Mouse (Mus musculus) lung, postnatal 0 days (tissue): ENCODE results near the gene Tenm3. TPM values are rescaled to one million over a fixed set of nuclear protein-coding genes. Genes with fewer than 3 reads are reported as not detected.

ENCODE experiments used
- ATAC-seq: fragments of 200-750 bp; cut with Nextera tagmentation; 2 replicates; pipeline ENCODE4 v1.8.0; 2017; ENCODE audit warnings: moderate library complexity
- DNase-seq: peaks from one replicate; pipeline ENCODE4 v3.0.0-alpha.2; 2016; ENCODE audit warnings: low spot score
- H3K27ac ChIP-seq: fragments of 300-500 bp; sonication (generic); 2 replicates; pipeline ENCODE4 v1.5.1; 2014; ENCODE audit warnings: antibody characterized with exemption, mild to moderate bottlenecking, low read length, mixed read lengths
- H3K27me3 ChIP-seq: fragments of 300-500 bp; sonication (generic); replicated peaks from 2 replicates; pipeline ENCODE4 v1.6.1; 2014; ENCODE audit warnings: low read length, mixed read lengths; ENCODE audit not compliant: insufficient read depth
- H3K36me3 ChIP-seq: fragments of 300-500 bp; sonication (generic); 2 replicates; pipeline ENCODE4 v1.6.1; 2014; ENCODE audit warnings: low read length, mixed read lengths; ENCODE audit not compliant: insufficient read depth
- H3K4me1 ChIP-seq: fragments of 300-500 bp; sonication (generic); 2 replicates; pipeline ENCODE4 v1.6.1; 2014; ENCODE audit warnings: antibody characterized with exemption, low read depth, low read length, mixed read lengths; ENCODE audit not compliant: insufficient read depth
- H3K4me2 ChIP-seq: fragments of 300-500 bp; sonication (generic); replicated peaks from 2 replicates; pipeline ENCODE4 v1.6.1; 2014; ENCODE audit warnings: low read depth, mild to moderate bottlenecking, low read length, moderate library complexity, mixed read lengths
- H3K4me3 ChIP-seq: fragments of 300-500 bp; sonication (generic); 2 replicates; pipeline ENCODE4 v1.5.1; 2014; ENCODE audit warnings: low read depth, low read length
- H3K9ac ChIP-seq: fragments of 300-500 bp; sonication (generic); replicated peaks from 2 replicates; pipeline ENCODE4 v1.6.1; 2014; ENCODE audit warnings: low read depth, mild to moderate bottlenecking
- H3K9me3 ChIP-seq: fragments of 300-500 bp; sonication (generic); 2 replicates; pipeline ENCODE4 v1.6.1; 2016; ENCODE audit warnings: low read length, mixed read lengths
- CTCF ChIP-seq: IDR thresholded peaks from 2 replicates; pipeline ENCODE4 v1.5.1; 2016; ENCODE audit warnings: antibody characterized with exemption, mild to moderate bottlenecking
- EP300 ChIP-seq: IDR thresholded peaks from 2 replicates; pipeline ENCODE4 v1.6.1; 2016; ENCODE audit warnings: antibody characterized with exemption, mild to moderate bottlenecking, control low read depth
- WGBS: fragments of 180-500 bp; shearing (Covaris S2); extraction: QIAGEN DNeasy Blood & Tissue Kit; methylation state at CpG from one replicate; pipeline ENCODE4 v1.1.7; 2014; 5-methylcytosine and 5-hydroxymethylcytosine counted together
- polyA plus RNA-seq: library from polyadenylated mRNA; unstranded; fragments of >200 nt; fragmentation: Nextera tagmentation; extraction: Ambion mirVana; gene quantifications from 2 replicates; pipeline ENCODE4 v1.2.1, GENCODE M21; 2015

The Tenm3 gene
- polyA plus RNA-seq, 1 experiment from 2014 or later = 0.78 TPM

- H3K9me3 ChIP-seq = no peaks in the 10 kb centered on the region
- no peak overlapping the region for H3K4me2 ChIP-seq
- no peaks in the 10 kb centered on the region for H3K27me3 ChIP-seq
- no peak overlapping the region for H3K4me3 ChIP-seq
- DNase-seq = no peak
- H3K27ac ChIP-seq = no peak overlapping the region
- H3K4me1 ChIP-seq = no peaks in the 10 kb centered on the region
- no peaks in the 10 kb centered on the region for H3K36me3 ChIP-seq
- no peak for TF ChIP-seq CTCF
- no peak for TF ChIP-seq EP300
- H3K9ac ChIP-seq = no peak overlapping the region
- 66% methylated on average over 9 of the region's 9 CpGs for WGBS
- ATAC-seq = no peak
These were observed 640.1 kb downstream of the Tenm3 start for GRCm38 (mm10) chr8:48203611-48204010.

DNA sequence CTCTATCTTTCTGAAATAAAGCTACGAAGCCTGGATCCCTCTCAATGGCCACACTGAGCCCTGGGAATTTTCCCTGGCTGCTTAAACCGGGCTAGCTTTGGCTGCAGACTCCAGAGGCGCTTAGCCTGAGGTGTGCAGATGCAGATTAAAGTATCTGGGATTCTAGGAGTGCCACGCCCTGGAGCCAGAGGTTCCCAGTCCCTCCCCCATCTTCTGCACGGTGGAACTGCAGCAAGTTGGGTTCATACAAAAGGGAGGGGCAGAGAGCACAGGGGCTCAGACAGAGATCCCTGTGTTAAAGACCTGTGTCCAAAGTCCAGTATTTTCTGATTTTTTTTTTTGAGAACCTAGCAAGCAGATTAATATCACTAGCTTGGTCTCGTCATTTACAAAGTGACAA lies 640.6 kb downstream of the Tenm3 start:
- no peak overlapping the region for H3K27ac ChIP-seq
- no peaks in the 10 kb centered on the region for H3K27me3 ChIP-seq
- WGBS = 63% methylated on average over 6 of the region's 6 CpGs
- no peaks in the 10 kb centered on the region for H3K9me3 ChIP-seq
- ATAC-seq (no peak), DNase-seq (no peak)
- no peak for TF ChIP-seq EP300
- TF ChIP-seq CTCF = no peak
- H3K4me3 ChIP-seq = no peak overlapping the region
- H3K36me3 ChIP-seq = no peaks in the 10 kb centered on the region
- no peak overlapping the region for H3K9ac ChIP-seq
- H3K4me2 ChIP-seq = no peak overlapping the region
- no peaks in the 10 kb centered on the region for H3K4me1 ChIP-seq

GRCm38 (mm10) chr8:48202632-48203031 lies 641.1 kb downstream of the Tenm3 start:
- DNase-seq (no peak), ATAC-seq (no peak)
- no peak overlapping the region for H3K4me3 ChIP-seq
- no peaks in the 10 kb centered on the region for H3K36me3 ChIP-seq
- H3K4me1 ChIP-seq = no peaks in the 10 kb centered on the region
- H3K27ac ChIP-seq = no peak overlapping the region
- TF ChIP-seq CTCF = no peak
- TF ChIP-seq EP300 = no peak
- H3K9me3 ChIP-seq = no peaks in the 10 kb centered on the region
- WGBS = 54% methylated on average over 3 of the region's 3 CpGs
- H3K27me3 ChIP-seq = no peaks in the 10 kb centered on the region
- H3K4me2 ChIP-seq = no peak overlapping the region
- H3K9ac ChIP-seq = no peak overlapping the region

- Histone ChIP-seq H3K9me3 (no peaks in the 10 kb centered on the region), H3K27me3 (no peaks in the 10 kb centered on the region), H3K4me1 (no peaks in the 10 kb centered on the region), H3K27ac (no peak overlapping the region), H3K4me2 (no peak overlapping the region), H3K4me3 (no peak overlapping the region), H3K36me3 (no peaks in the 10 kb centered on the region), H3K9ac (no peak overlapping the region)
- 89% methylated on average over 9 of the region's 9 CpGs for WGBS
- ATAC-seq (no peak), DNase-seq (no peak)
- TF ChIP-seq EP300 (no peak), CTCF (no peak)
These were observed 644.6 kb downstream of the Tenm3 start for GRCm38 (mm10) chr8:48199171-48199570.

DNA sequence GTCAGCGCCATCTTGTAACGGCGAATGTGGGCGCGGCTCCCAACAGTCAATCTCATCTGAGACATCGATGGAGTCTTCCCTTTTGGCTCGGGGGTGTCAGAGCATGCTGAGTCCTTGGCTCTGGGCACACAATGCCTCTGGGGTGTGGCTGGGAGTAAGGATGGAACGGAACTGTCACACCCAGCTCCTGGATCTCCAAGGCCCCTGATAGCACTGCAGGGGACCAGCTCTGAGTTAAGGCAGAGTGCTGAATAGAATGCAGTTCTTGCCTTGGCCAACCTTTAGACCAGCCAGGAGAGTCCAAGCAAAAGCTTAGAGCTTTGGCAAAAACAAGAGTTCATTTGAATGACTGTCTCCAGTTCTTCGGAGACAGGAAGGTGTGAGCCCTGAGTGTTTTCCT lies 647.8 kb downstream of the Tenm3 start:
- no peak for TF ChIP-seq CTCF
- TF ChIP-seq EP300 = no peak
- H3K4me3 ChIP-seq = no peak overlapping the region
- H3K27me3 ChIP-seq = no peaks in the 10 kb centered on the region
- H3K9me3 ChIP-seq = no peaks in the 10 kb centered on the region
- 96% methylated on average over 9 of the region's 9 CpGs for WGBS
- ATAC-seq (no peak), DNase-seq (no peak)
- no peaks in the 10 kb centered on the region for H3K36me3 ChIP-seq
- no peak overlapping the region for H3K9ac ChIP-seq
- no peak overlapping the region for H3K4me2 ChIP-seq
- no peaks in the 10 kb centered on the region for H3K4me1 ChIP-seq
- H3K27ac ChIP-seq = no peak overlapping the region

DNA sequence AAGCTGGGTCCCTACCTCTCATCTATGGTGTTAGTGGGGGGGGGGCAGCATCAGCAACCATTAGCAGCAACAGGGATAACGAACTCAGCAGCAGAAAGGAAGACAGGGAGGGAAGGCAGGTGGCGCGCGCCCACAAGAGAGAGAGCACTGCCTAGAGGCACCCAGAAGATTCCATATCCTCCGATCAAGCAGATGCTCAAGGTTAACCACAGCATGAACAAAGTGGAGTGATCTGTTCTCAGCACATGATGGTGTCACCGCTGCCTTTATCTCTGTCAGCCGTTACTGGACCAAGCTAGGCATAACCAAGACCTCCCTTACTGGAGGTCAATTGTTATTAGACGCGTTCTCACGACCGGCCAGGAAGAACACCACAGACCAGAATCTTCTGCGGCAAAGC lies 655.2 kb downstream of the Tenm3 start:
- Histone ChIP-seq H3K27me3 (no peaks in the 10 kb centered on the region), H3K9ac (no peak overlapping the region), H3K27ac (no peak overlapping the region), H3K36me3 (no peaks in the 10 kb centered on the region), H3K4me2 (no peak overlapping the region), H3K9me3 (no peaks in the 10 kb centered on the region), H3K4me1 (no peaks in the 10 kb centered on the region), H3K4me3 (no peak overlapping the region)
- WGBS = 95% methylated on average over 11 of the region's 12 CpGs
- ATAC-seq = no peak
- TF ChIP-seq CTCF = no peak
- no peak for TF ChIP-seq EP300
- DNase-seq = no peak

DNA sequence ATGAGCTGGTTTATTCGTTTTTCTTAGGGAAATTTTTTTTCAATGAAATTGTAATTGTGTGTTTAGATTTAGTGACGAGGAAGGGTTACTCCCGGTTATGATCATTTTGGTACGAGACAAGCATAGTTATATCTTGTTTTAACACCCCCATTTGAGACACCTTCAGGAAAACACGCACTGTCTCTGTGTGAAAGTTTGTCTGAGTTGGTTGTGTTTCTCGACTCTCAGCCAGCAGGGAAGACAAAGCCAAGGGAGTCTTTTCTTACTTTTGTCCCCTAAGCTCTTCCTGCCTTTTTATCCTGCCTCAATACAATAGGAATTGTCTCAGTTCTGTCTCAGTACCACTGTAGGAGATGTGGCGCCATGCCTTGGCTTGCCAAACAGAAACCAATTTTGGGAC lies 660.0 kb downstream of the Tenm3 start:
- TF ChIP-seq EP300 = no peak
- TF ChIP-seq CTCF = no peak
- DNase-seq = no peak
- WGBS = 84% methylated on average over 7 of the region's 7 CpGs
- no peaks in the 10 kb centered on the region for H3K9me3 ChIP-seq
- no peaks in the 10 kb centered on the region for H3K27me3 ChIP-seq
- no peak overlapping the region for H3K27ac ChIP-seq
- no peaks in the 10 kb centered on the region for H3K4me1 ChIP-seq
- H3K36me3 ChIP-seq = no peaks in the 10 kb centered on the region
- ATAC-seq = no peak
- no peak overlapping the region for H3K4me2 ChIP-seq
- no peak overlapping the region for H3K9ac ChIP-seq
- H3K4me3 ChIP-seq = no peak overlapping the region
